Mouse (Mus musculus): ENCODE data around the gene Ngly1.

The Ngly1 gene

DNA sequence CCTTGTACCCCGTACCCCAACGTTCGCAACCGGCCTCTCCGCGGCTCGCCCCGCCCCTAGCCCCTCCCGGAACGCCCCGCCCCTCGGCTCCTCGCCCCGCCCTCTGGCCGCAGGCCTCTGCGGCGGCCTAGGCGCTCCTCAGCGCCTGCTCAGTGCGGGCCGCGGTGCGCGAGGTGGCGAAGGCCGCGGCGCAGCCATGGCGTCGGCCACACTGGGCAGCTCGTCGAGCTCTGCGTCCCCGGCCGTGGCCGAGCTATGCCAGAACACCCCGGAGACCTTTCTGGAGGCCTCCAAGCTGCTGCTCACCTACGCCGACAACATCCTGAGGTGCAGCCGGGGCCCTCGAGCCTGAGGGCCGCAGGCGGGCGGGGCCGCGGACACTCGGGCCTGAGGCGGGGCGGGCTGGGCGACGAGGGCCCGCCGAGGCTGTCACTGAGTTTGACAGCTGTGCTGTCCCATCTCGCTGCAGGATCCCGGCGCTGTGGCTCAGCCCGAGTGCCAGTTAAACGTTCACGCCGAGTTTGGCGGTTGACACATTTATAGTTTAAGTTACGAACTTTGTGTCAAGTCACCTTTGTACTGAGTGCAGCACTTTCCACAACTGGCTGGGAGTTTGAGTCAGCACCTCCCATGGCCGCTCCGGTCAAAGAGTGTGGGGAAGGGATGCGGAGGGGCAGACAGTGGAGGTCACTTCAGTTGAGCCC lies at the start of gene Ngly1, which contains the start of gene Oxsm:
TSS of gene Ngly1 (plus strand) at position 110 of the 704 bp plus-strand sequence.
TSS of gene Oxsm (minus strand) at position 638 of the 704 bp plus-strand sequence.
- DNase-seq, result peak; percentile 95

DNA sequence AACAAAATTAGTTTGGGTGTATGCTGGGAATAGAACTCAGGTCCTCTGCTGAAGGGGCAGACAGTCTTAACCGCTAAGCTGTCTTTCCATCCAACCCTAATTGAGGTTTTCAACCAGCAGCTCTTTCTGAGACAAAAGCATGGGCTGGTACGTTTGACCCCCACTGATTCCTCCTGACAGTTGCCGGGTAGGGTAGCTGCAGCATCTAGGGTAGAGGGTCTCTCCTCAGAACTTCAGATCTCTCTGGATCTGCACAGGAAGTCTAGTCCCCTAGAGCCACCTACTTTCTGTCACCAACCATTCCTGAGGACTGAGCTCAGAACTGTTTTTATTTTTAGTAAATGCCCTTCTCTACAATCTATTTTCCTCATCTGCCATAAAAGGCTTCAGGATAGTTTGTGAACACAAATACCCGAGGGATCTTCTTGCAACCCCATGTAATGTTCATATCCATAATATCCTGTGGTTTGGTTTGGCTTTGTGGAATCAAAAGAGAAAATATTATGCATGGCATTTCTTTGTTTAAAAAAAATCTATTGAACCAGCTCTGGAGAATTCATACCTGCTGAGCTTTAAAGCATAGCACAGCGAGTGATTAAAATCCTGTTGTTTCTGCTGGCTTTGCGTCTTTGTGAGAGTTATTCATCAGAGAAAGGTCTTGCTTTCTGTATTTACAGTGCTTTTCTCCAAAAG lies 48.7 kb upstream of the Ngly1 start:
- no peak for DNase-seq

DNA sequence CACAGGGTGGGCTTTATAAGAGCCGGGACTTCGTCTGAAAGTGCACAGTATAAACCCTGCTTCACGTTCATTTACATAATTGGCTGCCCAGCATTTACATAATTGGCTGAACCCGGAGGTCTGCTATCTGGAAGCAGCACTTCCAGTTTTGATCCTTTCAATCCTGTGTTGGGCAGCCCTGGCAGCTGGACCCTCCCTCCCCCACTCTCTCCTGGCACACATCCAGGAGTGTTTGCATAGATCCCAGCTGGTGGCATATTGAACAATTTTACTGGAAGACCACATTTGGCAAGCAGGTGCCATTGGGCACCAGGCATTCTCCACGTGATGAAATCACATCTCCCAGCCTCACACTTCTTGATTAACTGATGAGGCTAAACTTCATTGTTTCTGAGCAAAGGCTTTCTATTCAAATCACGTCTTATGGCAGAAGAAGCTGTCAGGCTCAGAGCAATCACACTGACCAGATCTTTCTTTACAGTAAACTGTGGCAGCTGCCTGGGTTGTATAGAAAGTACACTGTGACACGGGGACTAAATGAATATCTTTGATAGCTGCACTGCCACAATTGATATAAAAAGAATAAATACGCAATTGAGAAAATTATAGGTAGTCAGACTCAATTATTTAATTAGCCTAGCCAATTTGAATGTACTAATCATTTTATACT lies 48.0 kb upstream of the Ngly1 start:
- DNase-seq, result peak; percentile 61

DNA sequence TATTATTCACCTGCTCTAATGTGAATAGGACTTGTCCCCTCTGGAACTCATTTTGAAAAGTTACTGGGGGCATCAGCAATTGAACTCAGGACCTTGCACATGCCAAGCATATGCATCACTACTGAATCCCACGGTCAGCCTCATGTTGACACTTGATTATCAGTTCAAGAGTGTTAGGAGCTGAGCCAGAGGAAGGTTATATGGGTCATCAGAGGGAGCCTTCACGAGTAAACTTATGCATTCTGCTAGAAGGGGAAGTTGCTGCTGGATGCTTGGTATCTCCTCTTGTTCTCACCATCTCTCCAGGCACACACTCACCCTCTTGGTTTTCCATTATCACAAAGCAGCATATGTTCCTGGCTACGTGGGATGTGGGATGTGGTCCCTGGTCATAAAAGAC lies 47.4 kb upstream of the Ngly1 start:
- no peak for DNase-seq

DNA sequence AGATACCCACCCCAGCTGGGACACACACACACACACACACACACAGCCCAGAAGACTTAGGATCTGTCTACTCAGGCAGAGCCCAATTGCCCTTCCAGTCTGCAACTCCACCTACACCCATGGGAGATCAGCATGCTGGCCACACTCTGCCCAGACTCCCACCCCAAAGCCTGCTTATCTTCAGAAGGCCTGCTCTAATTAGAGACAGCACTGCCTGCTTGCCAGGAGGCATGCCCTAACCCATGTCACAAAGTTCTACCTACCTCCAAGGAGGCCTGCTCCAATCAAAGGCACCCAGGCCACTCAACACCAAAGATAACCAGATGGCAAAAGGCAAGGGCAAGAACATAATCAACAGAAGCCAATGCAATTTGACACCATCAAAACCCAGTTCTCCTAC lies 41.4 kb upstream of the Ngly1 start:
- DNase-seq, result no peak

DNA sequence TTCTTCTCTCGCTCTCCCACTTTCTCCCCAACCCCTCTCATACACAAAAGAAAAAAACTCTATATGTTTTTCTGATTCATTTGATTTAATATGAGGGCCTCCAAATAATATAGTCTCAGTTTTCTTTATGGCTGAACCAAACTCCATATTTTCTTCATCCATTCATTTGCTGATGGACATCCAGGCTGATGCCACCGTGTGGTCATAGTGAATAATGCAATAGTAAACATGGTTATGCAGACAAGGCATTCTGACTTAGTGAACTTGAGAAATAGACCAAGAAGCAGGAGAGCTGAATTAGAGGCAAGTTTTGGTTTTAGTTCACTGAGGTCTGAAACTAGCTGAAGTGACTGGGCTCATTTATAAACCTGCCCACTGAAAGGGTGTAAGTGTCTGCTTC lies 30.1 kb upstream of the Ngly1 start:
- peak; percentile 21 for DNase-seq

DNA sequence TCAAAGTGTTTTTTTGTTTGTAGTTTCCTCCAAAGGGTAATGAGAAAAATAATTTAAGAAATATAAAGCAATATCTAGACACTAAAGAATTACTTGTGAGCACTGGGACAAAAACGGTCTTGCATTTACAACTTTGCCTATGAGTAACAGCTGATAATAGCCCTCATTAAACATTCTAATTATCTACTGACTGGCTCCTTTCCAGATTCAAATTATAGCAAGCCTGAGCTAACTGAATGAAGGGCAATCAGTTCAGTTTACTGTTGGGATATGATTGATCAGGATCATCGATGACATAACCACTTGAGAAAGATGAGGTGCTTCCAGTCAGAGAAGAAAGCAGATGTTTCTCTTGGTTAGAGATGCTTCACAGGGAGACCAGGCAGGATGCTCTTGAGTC lies 19.7 kb upstream of the Ngly1 start:
- DNase-seq, result no peak

DNA sequence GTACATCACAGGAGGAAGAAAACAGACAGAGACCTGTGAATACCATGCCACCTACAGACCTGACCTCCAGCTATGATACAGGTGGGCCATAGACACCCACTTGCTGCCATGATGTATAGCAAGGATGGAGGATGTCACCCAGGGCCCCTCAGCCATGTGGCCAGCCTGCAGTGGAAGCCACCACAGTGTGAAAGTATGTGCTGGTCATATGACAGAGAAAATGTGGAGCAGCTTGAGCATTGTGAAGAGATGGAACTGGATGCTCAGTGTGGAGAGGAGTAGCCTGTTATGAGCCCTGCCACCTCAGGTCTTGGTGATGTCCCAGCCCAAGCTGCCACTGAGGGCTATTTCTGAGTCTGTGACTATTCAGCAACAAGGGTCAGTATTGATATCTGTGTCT lies 18.5 kb upstream of the Ngly1 start:
- no peak for DNase-seq

DNA sequence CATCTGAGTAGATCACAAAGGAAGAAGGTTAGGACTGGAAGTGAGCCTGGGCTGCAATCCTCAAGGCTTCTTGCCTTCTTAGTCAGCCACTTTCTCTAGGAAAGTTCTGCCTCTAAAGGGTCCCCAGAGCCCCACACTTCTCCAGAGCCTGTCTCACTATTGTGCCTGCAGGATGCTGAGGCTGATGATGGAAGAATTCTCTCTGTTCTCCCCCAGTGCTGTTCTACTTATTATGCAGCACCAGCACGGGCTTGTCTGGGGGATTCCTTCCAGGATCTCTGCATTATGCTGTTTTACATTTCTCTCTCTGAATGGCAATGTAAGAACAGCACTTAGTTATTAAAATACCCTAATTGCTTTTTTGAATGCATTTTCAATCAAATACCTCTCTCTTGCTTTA lies 15.6 kb upstream of the Ngly1 start:
- no peak for DNase-seq

DNA sequence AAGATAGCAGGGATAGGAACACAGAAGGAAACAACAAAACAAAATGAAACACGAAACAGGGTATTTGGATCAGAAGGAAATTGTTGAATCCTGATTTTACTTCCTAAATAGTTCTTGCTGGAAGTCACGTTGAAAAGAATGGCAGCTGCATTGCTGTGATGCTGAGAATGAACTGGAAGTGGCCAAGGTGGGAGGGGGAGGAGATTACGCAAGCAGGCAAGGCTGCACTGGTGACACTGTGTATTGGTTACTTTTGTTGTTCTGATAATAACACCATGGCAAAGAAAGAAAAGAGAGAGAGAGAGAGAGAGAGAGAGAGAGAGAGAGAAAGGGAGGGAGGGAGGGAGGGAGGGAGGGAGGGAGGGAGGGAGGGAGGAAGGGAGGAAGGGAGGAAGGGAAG lies 12.6 kb upstream of the Ngly1 start:
- DNase-seq, result no peak

DNA sequence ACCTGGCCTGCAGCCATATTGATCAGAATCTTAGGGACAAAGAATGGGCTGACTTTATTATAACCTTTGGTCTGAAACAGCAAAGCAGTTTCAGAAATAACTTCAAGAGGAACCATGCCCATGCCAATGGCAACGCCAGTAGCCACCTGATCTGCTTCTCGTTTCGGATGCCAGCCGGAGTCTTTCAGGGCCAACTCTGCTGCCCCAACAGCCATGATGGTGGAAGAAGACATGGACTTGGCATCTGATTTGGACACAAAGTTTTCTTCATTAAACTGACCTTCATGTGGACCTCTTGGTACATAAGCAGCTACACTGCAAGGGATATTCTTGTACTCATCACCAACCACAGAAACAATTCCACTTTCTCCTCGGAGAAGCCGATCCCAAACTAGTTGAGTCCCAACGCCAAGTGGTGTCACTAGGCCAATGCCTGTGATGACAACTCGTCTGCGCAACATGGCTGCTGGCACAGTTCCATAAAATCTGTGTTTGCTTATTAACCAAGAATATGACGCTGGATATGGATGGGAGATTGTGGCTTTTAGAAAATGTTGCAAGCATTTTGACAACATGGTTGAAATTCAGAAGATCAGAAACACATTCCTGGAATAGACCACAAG lies 6.8 kb upstream of the Ngly1 start:
- DNase-seq, result no peak

DNA sequence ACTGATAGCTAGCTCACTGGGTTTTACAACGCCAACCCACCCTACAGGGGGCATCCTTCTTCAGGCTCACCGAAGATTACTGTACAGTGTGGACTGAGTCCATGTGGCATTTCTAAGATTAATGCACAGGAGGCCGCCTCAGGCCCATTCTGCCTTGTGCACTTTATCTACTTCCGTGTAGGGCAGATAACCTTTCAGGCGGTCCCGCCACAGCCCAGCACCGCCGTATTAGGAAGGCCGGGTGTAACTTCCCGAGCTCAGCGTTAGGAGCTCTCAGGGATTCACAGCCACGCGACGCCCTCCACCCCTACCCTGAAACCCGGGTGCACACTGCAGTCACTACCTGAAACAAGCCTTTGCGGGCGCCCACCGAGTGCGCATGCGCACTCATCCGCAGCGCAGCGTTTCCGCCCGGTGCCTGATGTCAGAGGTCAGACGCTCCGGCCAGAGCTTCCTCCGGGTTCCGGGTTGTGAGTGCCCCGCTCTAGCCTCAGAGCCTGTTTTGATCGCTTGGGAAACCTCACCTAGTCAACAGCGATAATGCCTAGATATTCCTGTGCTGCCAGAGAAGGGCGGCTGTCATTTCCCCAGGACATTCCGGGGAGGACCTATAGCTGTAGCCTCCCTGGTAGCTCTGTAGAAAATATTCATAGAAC lies 6.0 kb upstream of the Ngly1 start:
- peak; percentile 94 for DNase-seq

DNA sequence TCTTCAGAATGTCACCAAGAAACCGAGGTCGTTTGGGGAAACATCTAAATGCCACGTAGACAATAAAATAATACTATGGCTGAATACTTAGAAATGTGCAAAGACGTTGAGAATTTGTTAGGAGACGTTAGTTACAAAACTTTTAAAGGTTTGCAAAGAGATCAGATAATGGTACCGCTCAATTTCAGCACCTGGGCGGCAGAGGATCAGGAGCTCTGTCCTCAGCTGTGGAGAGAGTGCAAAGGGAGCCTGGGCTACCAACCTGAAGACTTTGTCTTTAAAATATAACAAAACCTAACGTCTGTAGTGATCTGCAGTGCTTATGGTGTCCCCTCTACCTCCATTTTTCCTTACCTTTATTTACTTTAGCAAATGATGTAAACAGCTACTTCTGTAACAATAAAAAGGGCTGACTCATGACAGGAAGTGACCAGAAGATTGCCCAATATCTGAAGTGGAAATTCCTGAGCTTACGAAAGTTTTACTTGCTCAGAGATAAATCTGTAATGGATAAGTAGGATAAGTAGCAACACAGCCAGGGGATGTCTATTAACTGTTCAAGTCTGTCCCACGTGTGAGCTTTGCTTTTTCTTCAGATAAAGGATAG lies 5.4 kb upstream of the Ngly1 start:
- peak; percentile 20 for DNase-seq

DNA sequence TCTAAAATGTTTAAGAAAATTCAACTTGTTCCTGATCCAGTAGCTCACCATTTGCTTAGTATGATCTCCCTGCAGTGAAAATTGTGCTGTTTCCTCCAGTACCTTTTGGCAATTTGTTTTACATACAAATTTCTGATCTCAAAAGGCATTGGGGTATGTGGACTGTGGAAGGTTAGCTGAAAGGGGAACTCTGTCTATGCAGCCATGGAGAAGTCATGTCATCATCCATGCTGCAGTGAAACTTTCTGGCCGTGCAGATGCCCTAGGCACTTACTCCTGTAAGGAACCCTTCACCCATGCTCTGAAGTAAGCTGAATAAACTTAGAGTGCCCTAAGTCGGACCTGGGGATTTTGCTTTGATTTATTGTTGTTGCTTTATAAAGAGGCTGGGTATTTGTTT lies 4.7 kb upstream of the Ngly1 start:
- DNase-seq, result no peak

DNA sequence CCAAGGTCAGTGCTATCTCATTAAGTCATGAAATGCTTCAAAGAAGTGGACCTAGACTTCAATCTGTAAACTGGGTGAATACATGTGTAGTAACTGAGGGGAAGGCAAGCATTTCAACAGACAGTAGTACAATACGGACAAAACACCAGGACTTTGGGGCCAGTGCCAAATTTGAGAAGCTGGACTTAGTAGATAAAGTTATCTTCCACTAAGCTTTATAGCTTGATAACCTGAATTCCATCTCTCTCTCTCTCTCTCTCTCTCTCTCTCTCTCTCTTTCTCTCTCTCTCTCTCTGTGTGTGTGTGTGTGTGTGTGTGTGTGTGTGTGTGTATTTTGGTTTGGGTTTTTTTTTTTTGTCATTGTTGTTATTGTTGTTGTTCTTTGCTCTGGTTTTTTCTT lies 4.0 kb upstream of the Ngly1 start:
- no peak for DNase-seq

DNA sequence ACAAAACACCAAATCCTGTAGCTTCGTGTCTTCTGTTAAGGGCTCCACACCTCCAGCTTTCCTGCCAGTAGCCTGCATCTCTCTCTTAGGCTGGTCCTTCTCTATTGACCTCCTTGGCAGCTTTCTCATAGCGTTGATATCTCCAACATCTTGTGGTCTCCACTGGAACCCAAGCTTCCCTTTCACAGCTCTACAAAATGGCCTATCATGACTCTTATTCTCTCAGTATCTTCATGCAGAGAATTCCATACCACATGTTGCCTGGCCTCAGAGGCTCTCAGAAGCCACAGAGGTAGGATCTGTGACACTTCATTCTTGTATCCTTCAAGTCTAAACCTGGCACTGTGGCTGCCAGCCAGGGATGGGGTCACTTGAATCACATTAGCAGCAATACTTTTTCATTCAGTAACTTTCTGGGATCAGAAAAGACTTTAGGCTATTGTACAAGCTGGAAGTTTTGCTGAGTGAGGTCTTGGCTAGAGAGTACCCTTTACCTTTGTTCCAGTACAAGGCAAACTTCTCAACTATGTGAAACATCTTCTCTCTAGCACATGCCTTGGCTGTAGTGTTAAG lies 2.7 kb upstream of the Ngly1 start:
- peak; percentile 25 for DNase-seq

DNA sequence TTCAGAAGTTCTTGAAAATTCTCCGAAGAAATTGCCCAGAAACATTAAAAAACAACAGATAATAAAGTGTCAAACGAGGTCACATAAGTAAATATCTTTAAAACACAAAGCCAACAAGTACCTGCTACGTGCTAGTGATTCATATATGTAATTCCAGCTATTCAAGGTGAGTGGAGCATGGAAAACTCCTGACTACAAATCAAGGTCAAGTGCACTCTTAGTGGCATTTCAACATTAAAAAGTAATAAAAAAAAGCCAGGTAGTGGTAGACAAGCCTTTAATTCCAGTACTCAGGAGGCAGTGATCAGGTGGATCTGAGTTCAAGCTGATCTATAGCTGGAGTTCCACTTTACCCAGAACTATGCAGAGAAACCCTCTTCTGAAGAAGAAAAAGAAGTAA lies 945 bp upstream of the Ngly1 start:
- no peak for DNase-seq

DNA sequence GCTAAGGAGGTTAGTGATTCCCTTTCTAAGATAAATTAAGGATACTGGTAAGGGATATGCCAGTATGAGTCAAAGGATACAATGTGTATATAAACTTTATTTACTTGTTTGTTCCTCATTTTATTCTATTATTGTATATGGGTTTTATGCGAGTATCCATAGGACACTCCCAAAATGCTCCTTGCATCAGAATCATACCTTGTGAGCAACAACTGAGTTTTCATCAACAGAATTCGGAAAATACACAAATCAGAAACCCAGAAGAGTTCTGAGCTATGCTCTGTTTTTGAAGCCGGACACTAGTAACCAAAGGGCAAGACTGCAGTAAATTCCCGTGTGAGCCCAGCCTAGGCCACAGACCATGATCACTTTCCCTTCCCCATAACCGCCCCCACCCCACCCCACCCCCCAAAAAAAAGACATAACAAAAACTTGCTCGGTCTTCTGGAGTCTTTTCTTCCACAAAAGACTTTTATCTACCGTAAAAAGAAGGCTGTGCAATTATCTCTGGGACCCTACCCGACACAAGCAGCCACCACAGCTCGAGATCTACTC lies 400 bp upstream of the Ngly1 start:
- no peak for DNase-seq

DNA sequence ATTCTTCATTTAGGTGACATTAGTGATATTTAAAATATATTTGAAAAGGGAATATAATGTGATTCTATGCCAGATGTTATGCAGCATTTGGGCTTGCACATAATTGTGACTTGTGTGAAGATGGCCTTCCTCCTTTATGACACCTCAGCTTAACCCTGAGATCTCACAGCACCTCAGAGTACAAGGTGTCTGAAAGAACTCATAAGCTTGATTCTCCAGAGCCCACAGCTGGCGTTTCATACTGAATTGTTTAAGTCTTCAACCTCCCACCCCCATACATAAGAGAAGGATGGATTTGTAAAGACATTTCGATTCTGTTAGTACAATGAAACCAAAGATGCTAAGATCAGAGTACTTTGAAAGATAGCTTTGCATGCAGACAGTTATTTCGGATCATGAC lies 1.0 kb downstream of the Ngly1 start:
- no peak for DNase-seq

DNA sequence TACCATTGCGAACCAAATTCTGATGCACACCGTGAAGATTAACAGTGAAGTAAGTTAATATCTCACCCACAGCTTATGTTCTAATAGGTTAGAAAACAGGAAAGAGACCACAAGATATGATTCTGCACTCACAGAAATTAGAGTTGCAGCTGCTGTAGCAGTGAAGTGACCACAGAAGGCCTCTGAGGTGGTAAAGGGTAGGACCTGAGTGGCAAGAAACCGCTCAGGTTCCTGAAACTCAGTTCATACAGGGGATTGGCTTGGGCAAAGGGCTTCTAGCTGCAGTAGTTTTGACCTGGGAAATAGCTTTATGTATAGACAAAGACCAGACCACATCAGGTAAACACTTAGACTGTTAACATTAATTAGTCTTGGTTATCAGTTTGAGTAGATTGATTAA lies 6.7 kb downstream of the Ngly1 start:
- DNase-seq, result no peak

DNA sequence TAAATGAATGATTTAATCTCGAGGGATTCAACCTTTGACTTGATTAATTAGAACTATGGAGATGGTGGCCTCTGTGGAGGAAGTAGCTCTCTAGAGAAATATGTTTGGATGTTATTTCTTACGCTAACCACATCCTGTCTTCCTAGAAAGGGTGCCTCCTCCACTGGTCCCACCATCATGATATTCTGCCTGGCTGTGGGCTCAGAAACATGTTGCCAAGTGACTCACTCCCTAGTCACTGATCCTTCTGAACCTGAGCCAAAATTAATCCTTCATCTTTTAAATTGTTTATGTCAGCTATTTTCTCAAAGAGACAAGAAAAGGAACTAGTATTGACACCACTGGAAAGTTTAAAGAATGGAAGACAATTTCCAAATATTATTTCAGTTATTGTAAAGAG lies 7.1 kb downstream of the Ngly1 start:
- no peak for DNase-seq

DNA sequence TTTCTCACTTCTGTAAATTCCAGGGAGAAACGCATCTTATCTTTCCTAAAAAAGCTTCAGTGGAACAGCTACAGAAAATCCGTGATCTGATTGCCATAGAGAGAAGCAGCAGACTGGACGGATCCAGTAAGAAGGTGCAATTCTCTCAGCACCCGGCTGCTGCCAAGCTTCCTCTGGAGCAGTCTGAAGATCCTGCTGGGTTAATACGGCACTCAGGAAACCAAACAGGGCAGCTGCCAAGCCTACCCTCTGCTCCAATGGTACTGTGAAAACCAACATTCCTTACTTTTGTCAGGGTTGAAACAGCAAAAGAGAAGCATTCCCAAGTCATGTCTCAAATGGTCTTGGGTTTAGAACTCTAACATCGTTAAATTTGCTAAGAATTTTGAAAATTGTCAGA lies 11.5 kb downstream of the Ngly1 start:
- no peak for DNase-seq

All from kidney, postnatal 10 days (tissue).